Mouse (Mus musculus) retina, embryonic 14.5 days (tissue): ENCODE measurements around the gene Hmgb2.
"Not testable (repeated sequence)": the region's sequence is repeated elsewhere in the genome, so short reads cannot be mapped to it uniquely, and the experiment has no call there.

Experiments
- DNase-seq: peaks from one replicate; pipeline ENCODE4 v3.0.0-alpha.2; 2015; ENCODE audit warnings: low spot score

Gene Hmgb2

GRCm38 (mm10) chr8:57511316-57512118, at the start of gene Hmgb2:
Gene Hmgb2 (plus strand): TSS chr8:57511907.
- DNase-seq, result peak; percentile 100

- no peak for DNase-seq
These were observed 48.9 kb upstream of the Hmgb2 start for GRCm38 (mm10) chr8:57462839-57463238.

GRCm38 (mm10) chr8:57463757-57464156, 48.0 kb upstream of the Hmgb2 start:
- DNase-seq, result no peak

- no peak for DNase-seq
These were observed 43.1 kb upstream of the Hmgb2 start for GRCm38 (mm10) chr8:57468624-57469023.

GRCm38 (mm10) chr8:57470863-57471262, 40.8 kb upstream of the Hmgb2 start:
- DNase-seq, result no peak

GRCm38 (mm10) chr8:57473751-57474150, 38.0 kb upstream of the Hmgb2 start:
- DNase-seq, result no peak

- DNase-seq, result no peak
These were observed 33.3 kb upstream of the Hmgb2 start for GRCm38 (mm10) chr8:57478406-57478805.

GRCm38 (mm10) chr8:57479700-57480099, 32.0 kb upstream of the Hmgb2 start:
- no peak for DNase-seq

- no peak for DNase-seq
These were observed 31.1 kb upstream of the Hmgb2 start for GRCm38 (mm10) chr8:57480606-57481005.

- DNase-seq, result peak; percentile 69
These were observed 24.9 kb upstream of the Hmgb2 start for GRCm38 (mm10) chr8:57486491-57487440.

- DNase-seq, result peak; percentile 98
These were observed 24.1 kb upstream of the Hmgb2 start, which contains the start of gene Sap30 for GRCm38 (mm10) chr8:57487441-57488155. Gene Sap30 (minus strand): TSS chr8:57487860.

- DNase-seq, result peak; percentile 69
These were observed 23.4 kb upstream of the Hmgb2 start for GRCm38 (mm10) chr8:57488312-57488765.

GRCm38 (mm10) chr8:57489366-57489765, 22.3 kb upstream of the Hmgb2 start:
- no peak for DNase-seq

GRCm38 (mm10) chr8:57489896-57490295, 21.8 kb upstream of the Hmgb2 start:
- DNase-seq, result no peak

GRCm38 (mm10) chr8:57491873-57492272, 19.8 kb upstream of the Hmgb2 start:
- DNase-seq, result no peak

GRCm38 (mm10) chr8:57498494-57498846, 13.2 kb upstream of the Hmgb2 start:
- DNase-seq, result no peak

- no peak for DNase-seq
These were observed 12.7 kb upstream of the Hmgb2 start for GRCm38 (mm10) chr8:57498847-57499511.

GRCm38 (mm10) chr8:57503641-57504040, 8.1 kb upstream of the Hmgb2 start:
- DNase-seq, result peak; percentile 83

GRCm38 (mm10) chr8:57505500-57505899, 6.2 kb upstream of the Hmgb2 start:
- DNase-seq, result not testable (repeated sequence)

- DNase-seq, result no peak
These were observed 4.1 kb upstream of the Hmgb2 start for GRCm38 (mm10) chr8:57507556-57508063.

GRCm38 (mm10) chr8:57508657-57509056, 3.0 kb upstream of the Hmgb2 start:
- no peak for DNase-seq
